Mouse (Mus musculus) urinary bladder, postnatal 0 days (tissue): ENCODE results near the gene Gbgt1. TPM values are rescaled to one million over a fixed set of nuclear protein-coding genes. Genes with fewer than 3 reads are reported as not detected.

ENCODE experiments used
- polyA plus RNA-seq: library from polyadenylated mRNA; unstranded; fragments of >200 nt; fragmentation: Nextera tagmentation; extraction: Ambion mirVana; gene quantifications from 2 replicates; pipeline ENCODE4 v1.2.1, GENCODE M21; 2015

Gene Gbgt1
- polyA plus RNA-seq = 0.83 and 0.93 TPM in 2 replicates

GRCm38 (mm10) chr2:28496671-28497070, at the start of gene Gbgt1:
Gbgt1 (plus strand) TSS chr2:28496891.

GRCm38 (mm10) chr2:28465836-28466518, 30.7 kb upstream of the Gbgt1 start, which contains the start of gene 1700007K13Rik:
1700007K13Rik (minus strand) TSS chr2:28466332.

GRCm38 (mm10) chr2:28467860-28468485, 28.7 kb upstream of the Gbgt1 start, which contains the start of gene Mrps2:
Mrps2 (plus strand) TSS chr2:28468066.

GRCm38 (mm10) chr2:28505795-28506194, 9.1 kb downstream of the Gbgt1 start, which contains the start of gene Gm10134:
Gm10134 (plus strand) TSS chr2:28506095.

GRCm38 (mm10) chr2:28512798-28513401, 16.2 kb downstream of the Gbgt1 start, which contains the start of gene Ralgds:
Ralgds (plus strand) TSS chr2:28513125.

Other genes with a start within 250 kb of the Gbgt1 start
- 1.2 and 1.7 TPM in 2 replicates for gene Ppp1r26, start 50.1 kb upstream of the Gbgt1 start, polyA plus RNA-seq
- 1.4 and 2.5 TPM in 2 replicates for gene 1700007K13Rik, start 30.6 kb upstream of the Gbgt1 start, polyA plus RNA-seq
- 24.6 and 29.0 TPM in 2 replicates for gene Mrps2, start 28.8 kb upstream of the Gbgt1 start, polyA plus RNA-seq
- 5.1 and 7.8 TPM in 2 replicates for gene Gm10134, start 9.2 kb downstream of the Gbgt1 start, polyA plus RNA-seq
- gene Ralgds, start 16.2 kb downstream of the Gbgt1 start, polyA plus RNA-seq = 17.2 and 17.5 TPM in 2 replicates
- not detected in 2 replicates for gene Cel, start 66.5 kb downstream of the Gbgt1 start, polyA plus RNA-seq
- 15.5 and 16.0 TPM in 2 replicates for gene Gtf3c5, start 86.9 kb downstream of the Gbgt1 start, polyA plus RNA-seq
- gene Gfi1b, start 125.1 kb downstream of the Gbgt1 start, polyA plus RNA-seq = 0.21 TPM in 1 of 2 replicates, not detected in the other
- 6.6 and 7.1 TPM in 2 replicates for gene Tsc1, start 144.3 kb downstream of the Gbgt1 start, polyA plus RNA-seq
- gene Spaca9, start 202.8 kb downstream of the Gbgt1 start, polyA plus RNA-seq = 1.7 and 1.9 TPM in 2 replicates
- gene Ak8, start 203.3 kb downstream of the Gbgt1 start, polyA plus RNA-seq = 0.33 and 0.47 TPM in 2 replicates